Mouse (Mus musculus) bone marrow, adult 2 months (tissue): ENCODE results near the gene Immp1l.

Experiments
- CTCF ChIP-seq: fragments of 200-500 bp; IDR thresholded peaks from 2 replicates; pipeline ENCODE4 v1.5.1; 2011; ENCODE audit warnings: low read length, control low read depth; ENCODE audit not compliant: control insufficient read depth, insufficient read depth
- POLR2A ChIP-seq: fragments of 200-500 bp; IDR thresholded peaks from 2 replicates; pipeline ENCODE4 v1.6.1; 2011; ENCODE audit warnings: low read depth, mild to moderate bottlenecking, control low read depth, low read length, borderline replicate concordance; ENCODE audit not compliant: control insufficient read depth

DNA sequence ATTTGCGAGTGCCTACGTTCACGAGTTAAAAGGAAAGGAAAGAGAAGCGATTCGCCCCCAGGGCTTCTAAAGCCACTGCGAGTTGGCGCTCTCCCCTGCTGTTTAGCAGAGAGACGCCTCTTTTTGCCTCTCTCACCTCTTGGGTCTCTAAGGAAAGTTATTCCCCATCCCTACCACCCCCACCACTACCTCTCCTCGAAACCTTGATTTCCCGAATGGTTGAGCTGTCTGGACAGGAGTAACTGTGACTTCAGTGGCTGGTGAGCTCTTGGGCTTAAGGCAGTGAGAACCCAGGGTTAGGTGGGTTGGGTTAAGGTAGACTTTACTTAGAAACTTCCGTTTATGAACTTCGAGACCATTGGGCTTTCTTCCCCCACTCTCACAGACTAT lies 314 bp downstream of the Immp1l start:
- no peak for TF ChIP-seq POLR2A
- no peak for TF ChIP-seq CTCF
